Mouse (Mus musculus) MEL (cell line): ENCODE data around the gene Gpn2. TPM values are rescaled to one million over a fixed set of nuclear protein-coding genes. Genes with fewer than 3 reads are reported as not detected.

Source experiments
- DNase-seq: peaks from one replicate; pipeline ENCODE4 v3.0.0; 2011; ENCODE audit warnings: low read depth, low spot score
- H3K27ac ChIP-seq: 2 replicates; pipeline ENCODE4 v1.5.1; 2012; ENCODE audit warnings: low read depth, mild to moderate bottlenecking, control low read depth, low read length, moderate library complexity; ENCODE audit not compliant: control insufficient read depth
- H3K27me3 ChIP-seq, 2 experiments: fragments of 150-350 bp in 1 of 2; sonication (generic) in 1 of 2; 2 replicates each; pipeline ENCODE4 v1.6.1; 2012; ENCODE audit warnings: low read length in 2 of 2, mild to moderate bottlenecking in 2 of 2, improper control_type of control experiment in 1 of 2, moderate library complexity in 1 of 2; ENCODE audit not compliant: insufficient read depth in 2 of 2, control insufficient read depth in 1 of 2
- H3K36me3 ChIP-seq, 2 experiments: 2 replicates each; pipeline ENCODE4 v1.6.1; 2012 to 2014; ENCODE audit warnings: low read length in 2 of 2, improper control_type of control experiment in 1 of 2, inconsistent platforms in 1 of 2, mild to moderate bottlenecking in 1 of 2; ENCODE audit not compliant: insufficient read depth in 2 of 2, control insufficient read depth in 1 of 2
- H3K4me1 ChIP-seq, 2 experiments: fragments of 150-350 bp in 1 of 2; sonication (generic) in 1 of 2; 2 replicates each; pipeline ENCODE4 v1.6.1; 2012; ENCODE audit warnings: low read length in 2 of 2, improper control_type of control experiment in 1 of 2, mild to moderate bottlenecking in 1 of 2; ENCODE audit not compliant: insufficient read depth in 2 of 2, control insufficient read depth in 1 of 2
- H3K4me3 ChIP-seq, 2 experiments: fragments of 150-350 bp in 1 of 2; sonication (generic) in 1 of 2; 2 replicates each; pipeline ENCODE4 v1.5.1; 2012; ENCODE audit warnings: low read depth in 2 of 2, low read length in 2 of 2, mild to moderate bottlenecking in 2 of 2, moderate library complexity in 2 of 2, control low read depth in 1 of 2, improper control_type of control experiment in 1 of 2; ENCODE audit not compliant: control insufficient read depth in 1 of 2, insufficient read depth in 1 of 2
- H3K79me2 ChIP-seq: 2 replicates; pipeline ENCODE4 v1.6.1; 2012; ENCODE audit warnings: mild to moderate bottlenecking, low read length, moderate library complexity; ENCODE audit not compliant: control insufficient read depth, poor library complexity, insufficient read depth
- H3K9ac ChIP-seq: 2 replicates; pipeline ENCODE4 v1.6.1; 2012; ENCODE audit warnings: low read depth, mild to moderate bottlenecking, control low read depth, low read length, moderate library complexity; ENCODE audit not compliant: control insufficient read depth, poor library complexity, severe bottlenecking
- H3K9me3 ChIP-seq: fragments of 150-350 bp; sonication (generic); replicated peaks from 2 replicates; pipeline ENCODE4 v1.6.1; 2012; ENCODE audit warnings: mild to moderate bottlenecking, low read length, improper control_type of control experiment, moderate library complexity; ENCODE audit not compliant: insufficient read depth
- CHD1 ChIP-seq: IDR thresholded peaks from 2 replicates; pipeline ENCODE4 v1.6.1; 2012; ENCODE audit warnings: low read depth, mild to moderate bottlenecking, inconsistent platforms, low read length, improper control_type of control experiment
- CHD2 ChIP-seq: IDR thresholded peaks from 2 replicates; pipeline ENCODE4 v1.6.1; 2011; ENCODE audit warnings: low read length, improper control_type of control experiment
- CTCF ChIP-seq, 3 experiments: IDR thresholded peaks in 2 of 3; conservative IDR thresholded peaks in 1 of 3; 2 replicates each; pipeline ENCODE4 v1.5.1; 2011 to 2012; ENCODE audit warnings: low read length in 3 of 3, low read depth in 2 of 3, mild to moderate bottlenecking in 2 of 3, improper control_type of control experiment in 1 of 3, inconsistent platforms in 1 of 3, mixed read lengths in 1 of 3, moderate library complexity in 1 of 3; ENCODE audit not compliant: control insufficient read depth in 1 of 3, insufficient read depth in 1 of 3, poor library complexity in 1 of 3, severe bottlenecking in 1 of 3
- E2F4 ChIP-seq: IDR thresholded peaks from 2 replicates; pipeline ENCODE4 v1.6.1; 2011; ENCODE audit warnings: low read depth, low read length, improper control_type of control experiment, borderline replicate concordance
- ELF1 ChIP-seq: IDR thresholded peaks from 2 replicates; pipeline ENCODE4 v1.6.1; 2014; ENCODE audit warnings: low read depth, mild to moderate bottlenecking, inconsistent platforms, low read length, improper control_type of control experiment, moderate library complexity
- HCFC1 ChIP-seq: IDR thresholded peaks from 2 replicates; pipeline ENCODE4 v1.6.1; 2012; ENCODE audit warnings: low read depth, mild to moderate bottlenecking, inconsistent platforms, low read length, improper control_type of control experiment, moderate library complexity
- MAX ChIP-seq: IDR thresholded peaks from 2 replicates; pipeline ENCODE4 v1.6.1; 2011; ENCODE audit warnings: low read length, improper control_type of control experiment
- MAZ ChIP-seq: IDR thresholded peaks from 2 replicates; pipeline ENCODE4 v1.6.1; 2012; ENCODE audit warnings: low read depth, mild to moderate bottlenecking, inconsistent platforms, low read length, improper control_type of control experiment
- MEF2A ChIP-seq: IDR thresholded peaks from 2 replicates; pipeline ENCODE4 v1.6.1; 2014; ENCODE audit warnings: low read depth, mild to moderate bottlenecking, inconsistent platforms, low read length, improper control_type of control experiment; ENCODE audit not compliant: poor library complexity, insufficient replicate concordance, severe bottlenecking; ENCODE audit errors: extremely low read depth
- MXI1 ChIP-seq: IDR thresholded peaks from 2 replicates; pipeline ENCODE4 v1.6.1; 2011; ENCODE audit warnings: mild to moderate bottlenecking, low read depth, low read length, improper control_type of control experiment
- MYB ChIP-seq: IDR thresholded peaks from 2 replicates; pipeline ENCODE4 v1.6.1; 2011; ENCODE audit warnings: mild to moderate bottlenecking, low read depth, low read length, improper control_type of control experiment
- POLR2A ChIP-seq, 2 experiments: IDR thresholded peaks; 2 replicates each; pipeline ENCODE4 v1.6.1; 2011 to 2012; ENCODE audit warnings: low read length in 2 of 2, mild to moderate bottlenecking in 2 of 2, control low read depth in 1 of 2, improper control_type of control experiment in 1 of 2, low read depth in 1 of 2, moderate library complexity in 1 of 2; ENCODE audit not compliant: control insufficient read depth in 1 of 2, insufficient read depth in 1 of 2, poor library complexity in 1 of 2
- POLR2AphosphoS5 ChIP-seq: IDR thresholded peaks from 2 replicates; pipeline ENCODE4 v1.6.1; 2012; ENCODE audit warnings: low read depth, borderline replicate concordance, mild to moderate bottlenecking, inconsistent platforms, low read length, moderate library complexity, mixed read lengths
- RAD21 ChIP-seq: IDR thresholded peaks from 2 replicates; pipeline ENCODE4 v1.6.1; 2011; ENCODE audit warnings: mild to moderate bottlenecking, low read depth, low read length, improper control_type of control experiment
- SMC3 ChIP-seq: IDR thresholded peaks from 2 replicates; pipeline ENCODE4 v1.6.1; 2011; ENCODE audit warnings: low read depth, low read length, improper control_type of control experiment
- TBP ChIP-seq: IDR thresholded peaks from 2 replicates; pipeline ENCODE4 v1.8.0; 2011; ENCODE audit warnings: low read depth, low read length, improper control_type of control experiment
- UBTF ChIP-seq: IDR thresholded peaks from 2 replicates; pipeline ENCODE4 v1.6.1; 2012; ENCODE audit warnings: low read depth, mild to moderate bottlenecking, inconsistent platforms, low read length, improper control_type of control experiment, moderate library complexity, borderline replicate concordance; ENCODE audit not compliant: insufficient read depth
- USF1 ChIP-seq: IDR thresholded peaks from 2 replicates; pipeline ENCODE4 v1.6.1; 2014; ENCODE audit warnings: low read depth, mild to moderate bottlenecking, inconsistent platforms, low read length, improper control_type of control experiment, moderate library complexity
- USF2 ChIP-seq, 2 experiments: IDR thresholded peaks; 2 replicates each; pipeline ENCODE4 v1.6.1; 2011 to 2012; ENCODE audit warnings: improper control_type of control experiment in 2 of 2, low read length in 2 of 2, borderline replicate concordance in 1 of 2, inconsistent platforms in 1 of 2, low read depth in 1 of 2, mild to moderate bottlenecking in 1 of 2; ENCODE audit not compliant: insufficient read depth in 1 of 2
- ZMIZ1 ChIP-seq: IDR thresholded peaks from 2 replicates; pipeline ENCODE4 v1.6.1; 2012; ENCODE audit warnings: low read depth, mild to moderate bottlenecking, inconsistent platforms, low read length, improper control_type of control experiment, moderate library complexity
- ZNF384 ChIP-seq: IDR thresholded peaks from 2 replicates; pipeline ENCODE4 v1.6.1; 2012; ENCODE audit warnings: low read depth, mild to moderate bottlenecking, inconsistent platforms, low read length, improper control_type of control experiment
- polyA plus RNA-seq, 2 experiments: library from polyadenylated mRNA; stranded (reverse) in 1 of 2; unstranded in 1 of 2; fragments of >175 nt in 1 of 2; fragments of >200 nt in 1 of 2; gene quantifications; 2 replicates each; pipeline versions ENCODE4 v1.2.1 to v1.2.4; 2012; ENCODE audit warnings: low replicate concordance in 2 of 2, low read depth in 1 of 2; ENCODE audit not compliant: insufficient read length in 2 of 2, insufficient read depth in 1 of 2, missing spikeins in 1 of 2
- total RNA-seq: library from RNA; depleted of rRNA; stranded (reverse); fragments of 300-350 nt; gene quantifications from 2 replicates; pipeline ENCODE4 v1.2.3, GENCODE M21; 2012

Gpn2 gene
- total and polyA plus RNA-seq, 3 experiments = 28.6 to 43.3 TPM; not detected in 1

DNA sequence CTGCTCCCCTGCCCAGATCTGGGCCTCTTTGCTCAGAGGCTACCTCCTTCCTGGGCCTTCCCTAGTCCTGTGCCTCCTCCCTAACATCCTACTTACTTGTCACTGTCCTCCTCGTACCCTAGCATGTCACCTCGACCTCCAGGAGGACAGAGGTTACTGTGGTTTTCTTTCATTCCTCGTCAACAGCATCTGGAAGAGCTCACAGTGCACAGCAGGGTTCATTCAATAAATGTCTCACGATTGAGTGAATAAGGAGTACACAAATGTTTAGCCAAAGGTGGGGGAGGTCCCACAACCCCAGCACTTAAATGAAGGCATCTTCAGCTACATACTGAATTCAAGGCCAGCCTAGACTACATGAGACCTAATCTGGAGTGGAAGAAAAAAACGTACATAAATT, 42.1 kb downstream of the Gpn2 start:
- Histone ChIP-seq H3K9me3 (no peaks in the 10 kb centered on the region), H3K4me3 (no peak overlapping the region), H3K4me1 (no peaks in the 10 kb centered on the region), H3K36me3 (no peaks in the 10 kb centered on the region; a peak in 1 of 4 replicates), H3K79me2 (no peaks in the 10 kb centered on the region), H3K9ac (no peak overlapping the region), H3K27ac (no peak overlapping the region; the same call in 1 of the 2 replicates), H3K27me3 (no peaks in the 10 kb centered on the region)
- no peak for DNase-seq
- TF ChIP-seq E2F4 (no peak), RAD21 (no peak), MEF2A (no peak), MYB (no peak), MAZ (no peak), USF1 (no peak), CHD2 (no peak), ELF1 (no peak), POLR2AphosphoS5 (no peak)

DNA sequence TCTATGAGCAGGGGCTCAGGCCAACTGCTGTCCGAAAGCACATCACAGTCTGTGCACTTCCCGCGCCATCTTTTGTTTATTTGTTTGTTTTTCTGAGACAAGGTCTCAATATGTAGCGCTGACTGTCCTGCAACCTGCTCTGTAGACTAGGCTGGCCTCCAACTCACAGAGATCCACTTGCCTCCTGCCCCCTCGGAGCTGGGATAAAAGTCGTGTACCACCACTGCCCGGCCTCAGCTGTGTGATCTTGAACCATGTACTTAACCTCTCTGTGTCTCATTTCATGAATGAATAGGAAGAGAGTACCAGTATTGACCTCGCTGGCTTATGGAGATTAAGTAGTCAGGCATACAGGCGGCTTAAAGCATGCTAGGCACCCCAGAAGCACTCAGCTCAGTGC, 42.5 kb downstream of the Gpn2 start:
- no peaks in the 10 kb centered on the region; a peak in 1 of 4 replicates for H3K36me3 ChIP-seq
- H3K27ac ChIP-seq = no peak overlapping the region
- H3K9ac ChIP-seq = no peak overlapping the region
- H3K4me1 ChIP-seq = no peaks in the 10 kb centered on the region
- H3K4me3 ChIP-seq = no peak overlapping the region
- no peaks in the 10 kb centered on the region for H3K27me3 ChIP-seq
- TF ChIP-seq CHD2 (no peak), SMC3 (no peak), POLR2AphosphoS5 (no peak), ZNF384 (no peak), UBTF (no peak)
- TF ChIP-seq, all 39 proteins: peak for 0
- DNase-seq = no peak
- H3K79me2 ChIP-seq = no peaks in the 10 kb centered on the region; the same call in 1 of the 2 replicates
- no peaks in the 10 kb centered on the region for H3K9me3 ChIP-seq

DNA sequence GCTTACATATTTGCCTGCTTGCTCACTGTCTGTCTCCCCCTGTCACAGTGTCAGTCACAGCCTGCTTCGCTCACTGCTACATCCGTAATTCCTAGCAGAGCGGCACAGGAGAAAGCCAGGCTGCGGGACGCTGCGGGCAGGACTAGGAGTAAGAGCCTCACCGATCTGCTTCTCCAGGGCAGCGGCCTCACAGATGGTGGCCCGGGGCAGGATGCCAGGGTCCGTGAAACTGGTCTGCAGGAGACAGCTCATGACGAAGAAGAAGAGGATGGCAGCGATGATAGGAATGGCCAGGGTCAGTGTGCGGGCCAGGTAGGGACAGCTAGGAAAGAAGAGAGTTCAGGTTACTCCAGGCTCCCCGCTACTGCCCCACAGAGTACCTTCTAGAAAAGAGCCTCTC, 42.9 kb downstream of the Gpn2 start:
- H3K27ac ChIP-seq = no peak overlapping the region
- H3K4me3 ChIP-seq = no peak overlapping the region
- no peaks in the 10 kb centered on the region; the same call in 1 of the 2 replicates for H3K79me2 ChIP-seq
- no peak for TF ChIP-seq ZMIZ1
- no peak for TF ChIP-seq SMC3
- TF ChIP-seq CTCF (IDR thresholded peaks at IDR 0.05 in 2 of 3, conservative IDR thresholded peaks at IDR 0.05 in 1 of 3; ENCODE audit: control insufficient read depth in 1 of 3, insufficient read depth in 1 of 3, low read depth in 2 of 3, low read length in 3 of 3, poor library complexity in 1 of 3, severe bottlenecking in 1 of 3) = no peak
- no peak for TF ChIP-seq POLR2A (IDR thresholded peaks at IDR 0.05; ENCODE audit: control insufficient read depth in 1 of 2, insufficient read depth in 1 of 2, low read depth in 1 of 2, low read length in 2 of 2, poor library complexity in 1 of 2)
- TF ChIP-seq TBP = no peak
- TF ChIP-seq MXI1 = no peak
- no peak for TF ChIP-seq MAX
- TF ChIP-seq CHD1 = no peak
- TF ChIP-seq HCFC1 = no peak
- no peak for TF ChIP-seq USF2 (IDR thresholded peaks at IDR 0.05; ENCODE audit: borderline replicate concordance in 1 of 2, insufficient read depth in 1 of 2, low read depth in 1 of 2, low read length in 2 of 2)
- H3K36me3 ChIP-seq = no peaks in the 10 kb centered on the region; a peak in 1 of 4 replicates
- no peaks in the 10 kb centered on the region for H3K9me3 ChIP-seq
- 0 out of 4 replicates have a peak, but pooled peaks cover 0 to 1% of the 10 kb centered on the region in 2 experiments for H3K4me1 ChIP-seq
- no peak for DNase-seq
- no peaks in the 10 kb centered on the region for H3K27me3 ChIP-seq
- no peak overlapping the region for H3K9ac ChIP-seq
